ENCODE assay signal across 15 mouse cellular contexts in genomic region chr5:107272252-107273028, GRCm38 (mm10). TPM values are rescaled to one million over a fixed set of nuclear protein-coding genes. Genes with fewer than 3 reads are reported as not detected.
A peak's percentile ranks its signal among the peaks of the same experiment; 100 is the strongest.
DNase-seq lines count a peak whose midpoint lies in the region; ATAC-seq lines count a peak whose summit lies in the region.
"Had no signal": no experiment of that assay in that cellular context is flagged by ENCODE, and none has a peak within 500 bp of the region (broad histone marks: within the 10 kb centered on the region; RNA-seq: fewer than 3 reads in every experiment).

No protein-coding gene starts in this region.

- H3K4me3 ChIP-seq in embryonic facial prominence, embryonic 14.5 days (ENCODE audit: low read depth, low read length) = no peak overlapping the region
- no peak overlapping the region for H3K4me3 ChIP-seq in embryonic facial prominence, embryonic 10.5 days
- no peak overlapping the region for H3K4me3 ChIP-seq in liver, embryonic 12.5 days
- no peak overlapping the region for H3K4me3 ChIP-seq in midbrain, embryonic 10.5 days

- H3K4me2 ChIP-seq in embryonic facial prominence, embryonic 14.5 days (ENCODE audit: low read depth, low read length) = no peak overlapping the region
- H3K4me2 ChIP-seq in liver, embryonic 12.5 days = no peak overlapping the region; the same call in 1 of the 2 replicates
- H3K4me2 ChIP-seq: heart, embryonic 11.5 days had no signal

- H3K27ac ChIP-seq in embryonic facial prominence, embryonic 14.5 days (replicated peaks; ENCODE audit: low read depth, low read length) = 0 out of 2 replicates have a peak overlapping the region, but pooled peaks have one; percentile 5
- no peak overlapping the region; the same call in 1 of the 2 replicates for H3K27ac ChIP-seq in embryonic facial prominence, embryonic 10.5 days (replicated peaks)
- peak overlapping the region; percentile 27; the same call in 1 of the 2 replicates for H3K27ac ChIP-seq in liver, embryonic 12.5 days
- H3K27ac ChIP-seq in midbrain, embryonic 10.5 days (replicated peaks) = no peak overlapping the region

- no peaks in the 10 kb centered on the region for H3K27me3 ChIP-seq in embryonic facial prominence, embryonic 14.5 days (replicated peaks; ENCODE audit: control insufficient read depth, insufficient read depth, low read length)
- no peaks in the 10 kb centered on the region for H3K27me3 ChIP-seq in embryonic facial prominence, embryonic 10.5 days (replicated peaks; ENCODE audit: low read depth, poor library complexity, severe bottlenecking)
- H3K27me3 ChIP-seq in liver, embryonic 12.5 days (replicated peaks) = no peaks in the 10 kb centered on the region
- peaks cover 26% of the 10 kb centered on the region; the same call in 1 of the 2 replicates for H3K27me3 ChIP-seq in midbrain, embryonic 10.5 days (ENCODE audit: low read depth, poor library complexity, severe bottlenecking)
- H3K27me3 ChIP-seq: megakaryocyte, embryonic 14.5 days had no signal

- no peaks in the 10 kb centered on the region for H3K9me3 ChIP-seq in embryonic facial prominence, embryonic 14.5 days (ENCODE audit: control insufficient read depth, low read length)
- no peaks in the 10 kb centered on the region for H3K9me3 ChIP-seq in embryonic facial prominence, embryonic 10.5 days
- no peaks in the 10 kb centered on the region for H3K9me3 ChIP-seq in liver, embryonic 12.5 days (replicated peaks)
- H3K9me3 ChIP-seq in midbrain, embryonic 10.5 days (replicated peaks) = no peaks in the 10 kb centered on the region
- H3K9me3 ChIP-seq: G1E; megakaryocyte, embryonic 14.5 days had no signal

- H3K4me1 ChIP-seq in embryonic facial prominence, embryonic 14.5 days (ENCODE audit: control insufficient read depth, insufficient read depth, low read length) = peaks cover 46% of the 10 kb centered on the region
- peaks cover 68% of the 10 kb centered on the region for H3K4me1 ChIP-seq in embryonic facial prominence, embryonic 10.5 days
- H3K4me1 ChIP-seq in liver, embryonic 12.5 days = peaks cover 69% of the 10 kb centered on the region
- peaks cover 49% of the 10 kb centered on the region for H3K4me1 ChIP-seq in midbrain, embryonic 10.5 days
- H3K4me1 ChIP-seq: megakaryocyte, embryonic 14.5 days had no signal

- no peaks in the 10 kb centered on the region for H3K36me3 ChIP-seq in embryonic facial prominence, embryonic 14.5 days (ENCODE audit: control insufficient read depth, insufficient read depth, low read length)
- H3K36me3 ChIP-seq in embryonic facial prominence, embryonic 10.5 days (replicated peaks) = no peaks in the 10 kb centered on the region
- no peaks in the 10 kb centered on the region for H3K36me3 ChIP-seq in liver, embryonic 12.5 days
- no peaks in the 10 kb centered on the region for H3K36me3 ChIP-seq in midbrain, embryonic 10.5 days
- H3K36me3 ChIP-seq: G1E had no signal

- ATAC-seq in embryonic facial prominence, embryonic 14.5 days (ENCODE audit: low read depth) = no peak
- peak; percentile 42 for ATAC-seq in liver, embryonic 12.5 days

- 50% methylated on average over 11 of the region's 11 CpGs for WGBS in embryonic facial prominence, embryonic 14.5 days
- WGBS in embryonic facial prominence, embryonic 10.5 days = 59% methylated on average over 11 of the region's 11 CpGs
- 60% methylated on average over 11 of the region's 11 CpGs for WGBS in liver, embryonic 12.5 days (ENCODE audit: insufficient replicate concordance)
- 35% methylated on average over 11 of the region's 11 CpGs for WGBS in midbrain, embryonic 10.5 days

- DNase-seq in embryonic facial prominence, embryonic 14.5 days (ENCODE audit: low spot score) = no peak
- no peak for DNase-seq in embryonic facial prominence, embryonic 10.5 days (ENCODE audit: low spot score)
- peak; percentile 60 for DNase-seq in lung, postnatal 36 days
- DNase-seq in lung, postnatal 25 days (ENCODE audit: low spot score) = no peak
- no peak for DNase-seq in T-cell, adult 2 months (ENCODE audit: low spot score)
- DNase-seq in midbrain, embryonic 10.5 days (ENCODE audit: low spot score) = no peak
- DNase-seq in gastrocnemius, postnatal 10 days = no peak
- DNase-seq: B cell, adult 2 months; embryo, embryonic 11 days; retina, postnatal 1 day; spleen, adult 18-20 months had no signal

- H3K9ac ChIP-seq in embryonic facial prominence, embryonic 14.5 days (ENCODE audit: low read depth, low read length) = no peak overlapping the region
- no peak overlapping the region for H3K9ac ChIP-seq in liver, embryonic 12.5 days

RNA-seq across cellular contexts. Expression of gene Tgfbr3, which starts 17.0 kb away (rescaled TPM):
- 35.6 and 36.5 TPM in 2 replicates for polyA plus RNA-seq in embryonic facial prominence, embryonic 14.5 days (2014; fragmentation: Nextera tagmentation; extraction: Ambion mirVana)
- polyA plus RNA-seq in embryonic facial prominence, embryonic 10.5 days (2016; fragmentation: Nextera tagmentation; extraction: Ambion mirVana) = 9.4 and 9.8 TPM in 2 replicates
- 18.4 and 19.2 TPM in 2 replicates for polyA plus RNA-seq in liver, embryonic 12.5 days (2016; fragmentation: Nextera tagmentation; extraction: Ambion mirVana)
- polyA plus RNA-seq in midbrain, embryonic 10.5 days (2016; fragmentation: Nextera tagmentation; extraction: Ambion mirVana) = 7.2 and 7.4 TPM in 2 replicates
- total RNA-seq in gastrocnemius, postnatal 10 days (2021) = 10 to 100 TPM; 37.3 to 42.6 TPM
- polyA plus RNA-seq: G1E had no signal

RNA-seq across cellular contexts. Expression of gene Brdt, which starts 58.5 kb away (rescaled TPM):
- polyA plus RNA-seq in embryonic facial prominence, embryonic 14.5 days (2014; fragmentation: Nextera tagmentation; extraction: Ambion mirVana) = 4.2 and 5.0 TPM in 2 replicates
- polyA plus RNA-seq in embryonic facial prominence, embryonic 10.5 days (2016; fragmentation: Nextera tagmentation; extraction: Ambion mirVana) = 1.3 and 1.6 TPM in 2 replicates
- 0.20 and 0.24 TPM in 2 replicates for polyA plus RNA-seq in liver, embryonic 12.5 days (2016; fragmentation: Nextera tagmentation; extraction: Ambion mirVana)
- polyA plus RNA-seq in midbrain, embryonic 10.5 days (2016; fragmentation: Nextera tagmentation; extraction: Ambion mirVana) = 1.2 and 1.8 TPM in 2 replicates
- total RNA-seq in gastrocnemius, postnatal 10 days (2021) = 1 to 10 TPM; 4.3 to 4.4 TPM
- polyA plus RNA-seq: G1E had no signal

Comparison
In these comparisons a context has a peak if more than half of its experiments do, and no peak if none do; other contexts are left out.
1. H3K27ac ChIP-seq: peak in embryonic facial prominence, embryonic 14.5 days (single experiment) and liver, embryonic 12.5 days (single experiment); none in embryonic facial prominence, embryonic 10.5 days (single experiment) and midbrain, embryonic 10.5 days (single experiment).